Mouse (Mus musculus) megakaryocyte, embryonic 14.5 days (primary cell): ENCODE data around the gene Skil. TPM values are rescaled to one million over a fixed set of nuclear protein-coding genes. Genes with fewer than 3 reads are reported as not detected.
"Not testable (repeated sequence)": the region's sequence is repeated elsewhere in the genome, so short reads cannot be mapped to it uniquely, and the experiment has no call there.

ENCODE experiments used
- H3K27me3 ChIP-seq: replicated peaks from 2 replicates; pipeline ENCODE3; 2012; ENCODE audit warnings: inconsistent platforms
- H3K36me3 ChIP-seq: replicated peaks from 2 replicates; pipeline ENCODE3; 2012; ENCODE audit warnings: low read length, inconsistent platforms, mixed read lengths
- H3K4me1 ChIP-seq: 2 replicates; pipeline ENCODE4 v1.6.1; 2012; ENCODE audit warnings: inconsistent platforms
- H3K4me3 ChIP-seq: replicated peaks from 2 replicates; pipeline ENCODE3; 2012; ENCODE audit warnings: moderate library complexity, mild to moderate bottlenecking, inconsistent platforms
- H3K9me3 ChIP-seq: 2 replicates; pipeline ENCODE4 v1.6.1; 2012; ENCODE audit warnings: inconsistent platforms
- FLI1 ChIP-seq: IDR thresholded peaks from 2 replicates; pipeline ENCODE4 v1.6.1; 2012; ENCODE audit warnings: low read length, inconsistent platforms, mixed read lengths
- GATA1 ChIP-seq: IDR thresholded peaks from 3 replicates; pipeline ENCODE4 v1.6.1; 2012; ENCODE audit warnings: mixed read lengths, low read length, inconsistent platforms, borderline replicate concordance
- polyA plus RNA-seq: library from polyadenylated mRNA; stranded (reverse); fragments of >175 nt; gene quantifications from 2 replicates; pipeline ENCODE4 v1.2.3, GENCODE M21; 2012; ENCODE audit warnings: low replicate concordance; ENCODE audit not compliant: insufficient read depth

Gene Skil
- polyA plus RNA-seq, 1 experiment, result 1.2 TPM

GRCm38 (mm10) chr3:31126848-31127247 lies 32.0 kb downstream of the Skil start:
- 0 out of 2 replicates have a peak, but pooled peaks cover 4% of the 10 kb centered on the region for H3K9me3 ChIP-seq
- peaks cover 2% of the 10 kb centered on the region for H3K27me3 ChIP-seq
- peaks cover 4% of the 10 kb centered on the region; the same call in 1 of the 2 replicates for H3K4me1 ChIP-seq
- no peak overlapping the region for H3K4me3 ChIP-seq
- no peak for TF ChIP-seq FLI1
- TF ChIP-seq GATA1, result no peak
- peaks cover 30% of the 10 kb centered on the region for H3K36me3 ChIP-seq

DNA sequence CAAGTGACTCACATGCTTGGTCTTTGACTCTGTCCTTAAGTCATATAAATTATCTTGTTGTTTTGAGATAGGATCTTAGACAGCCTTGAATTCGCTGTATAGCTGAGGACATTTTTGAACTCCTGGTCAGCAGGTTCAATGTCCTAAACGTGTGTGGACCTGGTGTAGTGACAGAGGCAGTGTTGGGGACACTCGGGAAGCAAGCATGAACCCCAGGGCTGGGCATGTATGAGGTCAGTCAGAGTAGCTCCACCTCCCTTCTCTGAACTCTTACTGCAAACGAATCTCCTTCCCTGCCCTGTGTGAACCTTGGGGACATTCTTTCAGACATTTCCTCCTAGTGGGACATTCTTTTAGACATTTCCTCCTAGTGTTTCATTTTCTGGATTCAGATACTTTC lies 34.9 kb downstream of the Skil start:
- H3K9me3 ChIP-seq, result no peaks in the 10 kb centered on the region
- H3K4me3 ChIP-seq, result no peak overlapping the region
- no peak for TF ChIP-seq FLI1
- TF ChIP-seq GATA1, result no peak
- H3K27me3 ChIP-seq, result peaks cover 19% of the 10 kb centered on the region
- peaks cover 2% of the 10 kb centered on the region for H3K36me3 ChIP-seq
- H3K4me1 ChIP-seq, result peaks cover 23% of the 10 kb centered on the region

DNA sequence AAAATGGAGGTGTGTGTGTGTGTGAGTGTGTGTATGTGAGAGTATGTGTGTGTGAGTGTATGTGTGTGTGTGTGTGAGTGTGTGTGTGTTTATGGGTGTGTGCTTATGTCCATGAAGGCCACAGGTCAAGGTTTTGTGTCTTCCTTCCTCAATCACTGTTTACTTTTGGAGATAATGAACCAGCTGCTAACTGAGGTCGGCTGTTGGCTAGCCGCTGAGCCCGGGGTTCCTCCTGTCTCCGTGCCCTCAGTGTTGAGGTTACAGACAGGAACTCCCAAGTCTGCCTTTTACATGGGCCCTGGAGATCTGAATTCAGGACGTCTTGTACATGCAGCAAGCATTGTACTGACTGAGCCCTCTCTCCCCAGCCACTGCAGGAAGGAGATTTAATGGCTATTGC lies 38.8 kb downstream of the Skil start:
- Histone ChIP-seq H3K27me3 (peaks cover 24% of the 10 kb centered on the region), H3K4me3 (no peak overlapping the region), H3K36me3 (no peaks in the 10 kb centered on the region), H3K4me1 (peaks cover 31% of the 10 kb centered on the region), H3K9me3 (no peaks in the 10 kb centered on the region)
- no peak for TF ChIP-seq FLI1
- no peak for TF ChIP-seq GATA1

- H3K4me1 ChIP-seq, result peaks cover 31% of the 10 kb centered on the region
- no peaks in the 10 kb centered on the region for H3K36me3 ChIP-seq
- peak overlapping the region; percentile 24 for H3K4me3 ChIP-seq
- peaks cover 24% of the 10 kb centered on the region for H3K27me3 ChIP-seq
- TF ChIP-seq GATA1, result no peak
- no peak for TF ChIP-seq FLI1
- H3K9me3 ChIP-seq, result no peaks in the 10 kb centered on the region
Measured at GRCm38 (mm10) chr3:31134246-31134645, 39.4 kb downstream of the Skil start.

DNA sequence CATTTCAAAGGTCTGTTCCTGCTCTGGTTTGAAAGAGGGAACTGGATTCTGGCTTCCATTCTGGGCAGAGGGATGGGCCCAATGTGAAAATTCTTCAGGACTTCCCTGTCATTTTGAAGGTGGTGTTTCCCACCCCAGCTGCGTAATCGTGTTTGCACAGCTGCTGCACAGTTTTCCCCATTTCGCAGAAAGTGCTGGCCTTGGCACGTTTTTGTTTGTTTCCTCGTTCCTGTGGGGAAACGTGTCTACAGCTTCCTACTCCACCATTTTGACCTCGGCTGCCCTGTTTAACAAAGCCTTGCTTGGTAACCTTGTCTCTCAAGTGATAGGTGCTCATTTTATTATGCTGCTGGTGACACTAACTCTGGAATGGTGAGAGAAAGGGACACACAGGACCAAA lies 39.8 kb downstream of the Skil start:
- no peaks in the 10 kb centered on the region for H3K9me3 ChIP-seq
- H3K4me1 ChIP-seq, result peaks cover 32% of the 10 kb centered on the region
- no peak overlapping the region for H3K4me3 ChIP-seq
- TF ChIP-seq FLI1 (no peak), GATA1 (no peak)
- peaks cover 24% of the 10 kb centered on the region for H3K27me3 ChIP-seq
- H3K36me3 ChIP-seq, result no peaks in the 10 kb centered on the region

- peaks cover 23% of the 10 kb centered on the region for H3K27me3 ChIP-seq
- H3K36me3 ChIP-seq, H3K4me3 ChIP-seq, H3K9me3 ChIP-seq: not testable (repeated sequence)
- H3K4me1 ChIP-seq, result peaks cover 34% of the 10 kb centered on the region
Measured at GRCm38 (mm10) chr3:31136591-31136990, 41.7 kb downstream of the Skil start.

GRCm38 (mm10) chr3:31138454-31139424 lies 43.9 kb downstream of the Skil start:
- Histone ChIP-seq H3K9me3 (no peaks in the 10 kb centered on the region), H3K4me1 (peaks cover 25% of the 10 kb centered on the region), H3K4me3 (no peak overlapping the region), H3K27me3 (peaks cover 15% of the 10 kb centered on the region), H3K36me3 (no peaks in the 10 kb centered on the region)
- TF ChIP-seq FLI1, result no peak
- TF ChIP-seq GATA1, result no peak

DNA sequence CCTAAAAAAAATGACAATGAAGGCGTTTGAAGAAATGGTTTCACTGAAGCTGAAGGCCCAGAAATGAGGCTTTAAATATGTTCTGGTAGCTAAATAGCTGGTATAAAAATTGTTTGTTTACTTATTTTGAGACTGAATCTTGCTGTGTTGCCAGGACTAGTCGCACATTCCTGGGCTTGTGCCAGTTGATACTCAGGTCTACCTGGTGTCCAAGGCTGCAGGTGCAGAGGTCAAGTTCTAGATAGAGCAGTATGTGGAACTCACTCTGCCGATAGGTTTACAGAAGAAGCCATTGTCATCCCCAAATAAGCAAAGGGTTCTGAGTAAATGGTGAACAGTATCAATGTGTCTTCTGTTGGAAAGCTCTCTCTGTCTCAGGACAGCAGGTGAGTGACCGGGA lies 46.8 kb downstream of the Skil start:
- TF ChIP-seq FLI1, result no peak
- H3K36me3 ChIP-seq, result no peaks in the 10 kb centered on the region
- H3K4me1 ChIP-seq, result peaks cover 17% of the 10 kb centered on the region

DNA sequence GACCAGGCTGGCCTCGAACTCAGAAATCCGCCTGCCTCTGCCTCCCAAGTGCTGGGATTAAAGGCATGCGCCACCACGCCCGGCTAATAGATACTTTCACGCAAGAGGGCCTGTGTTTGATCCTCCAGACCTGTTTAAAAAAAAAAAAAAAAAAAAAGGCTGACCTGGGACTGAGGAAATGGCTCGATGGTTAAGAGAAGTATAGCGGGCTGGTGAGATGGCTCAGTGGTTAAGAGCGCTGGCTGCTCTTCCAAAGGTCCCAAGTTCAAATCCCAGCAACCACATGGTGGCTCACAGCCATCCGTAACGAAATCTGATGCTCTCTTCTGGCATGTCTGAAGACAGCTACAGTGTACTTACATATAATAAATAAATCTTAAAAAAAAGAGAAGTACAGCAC lies 50.4 kb downstream of the Skil start:
- H3K4me1 ChIP-seq, result peaks cover 16% of the 10 kb centered on the region
- not testable (repeated sequence) for H3K36me3 ChIP-seq, H3K4me3 ChIP-seq, H3K9me3 ChIP-seq
- H3K27me3 ChIP-seq, result peaks cover 36% of the 10 kb centered on the region

More for the DNA sequence above, 46.8 kb downstream of the Skil start:
- Histone ChIP-seq H3K4me3 (no peak overlapping the region), H3K9me3 (no peaks in the 10 kb centered on the region), H3K27me3 (peaks cover 2% of the 10 kb centered on the region)

DNA sequence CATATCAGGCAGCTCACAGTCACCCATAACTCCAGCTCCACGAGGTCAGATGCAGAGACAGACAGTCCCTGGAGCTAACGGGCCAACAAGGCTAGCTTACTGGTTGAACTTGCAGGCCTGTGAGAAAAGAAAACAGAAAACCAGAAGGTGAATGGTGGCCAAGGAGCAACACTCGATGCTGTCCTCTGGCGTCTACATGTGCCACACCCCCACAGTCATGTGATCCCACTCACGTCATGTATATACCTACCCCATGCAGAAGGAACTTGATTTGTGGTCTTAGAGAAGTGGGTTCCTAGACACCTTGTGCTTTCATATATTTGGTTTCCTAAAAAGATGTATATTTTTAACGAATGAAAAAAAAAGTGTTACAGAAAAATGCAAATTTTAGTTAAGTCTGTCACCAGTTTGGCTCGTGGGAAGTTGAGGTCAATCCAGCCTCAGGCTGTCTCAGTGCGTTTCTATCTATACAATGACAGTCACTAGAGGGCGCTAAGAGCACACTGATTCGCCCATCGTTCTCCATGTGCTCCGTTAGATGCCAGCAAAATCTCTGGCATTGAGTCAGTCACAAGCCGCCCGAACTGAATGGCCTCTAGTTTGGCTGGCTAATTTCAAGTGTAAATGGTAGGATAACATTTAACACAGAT lies 50.9 kb downstream of the Skil start:
- Histone ChIP-seq H3K36me3 (no peaks in the 10 kb centered on the region), H3K9me3 (no peaks in the 10 kb centered on the region), H3K4me3 (peak overlapping the region; percentile 82), H3K4me1 (peaks cover 16% of the 10 kb centered on the region), H3K27me3 (peaks cover 41% of the 10 kb centered on the region)
- TF ChIP-seq GATA1 (no peak), FLI1 (no peak)

GRCm38 (mm10) chr3:31148595-31148994 lies 53.7 kb downstream of the Skil start:
- Histone ChIP-seq H3K4me3 (no peak overlapping the region), H3K4me1 (peaks cover 16% of the 10 kb centered on the region), H3K9me3 (no peaks in the 10 kb centered on the region), H3K36me3 (no peaks in the 10 kb centered on the region), H3K27me3 (peaks cover 55% of the 10 kb centered on the region)
- TF ChIP-seq GATA1 (no peak), FLI1 (no peak)
